8 mouse cellular contexts compared by ENCODE assay signal in the genomic region with DNA sequence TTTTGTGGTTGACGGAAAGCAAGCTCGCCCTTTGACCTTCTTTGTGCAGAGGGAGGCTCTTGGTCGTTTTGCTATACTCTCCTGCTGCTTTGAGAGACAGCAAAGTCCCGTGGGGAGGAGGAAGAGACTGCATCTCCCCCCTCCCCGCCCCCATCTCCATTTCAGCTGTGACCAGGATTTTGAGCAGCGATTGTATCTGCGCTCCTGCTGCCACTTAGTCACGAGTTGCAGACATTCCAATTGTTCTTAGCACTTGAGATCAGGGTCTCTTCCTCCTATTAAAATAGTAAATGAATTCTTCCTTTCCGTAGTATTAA. TPM values are rescaled to one million over a fixed set of nuclear protein-coding genes. Genes with fewer than 3 reads are reported as not detected.
A peak's percentile ranks its signal among the peaks of the same experiment; 100 is the strongest.
DNase-seq lines count a peak whose midpoint lies in the region; ATAC-seq and TF ChIP-seq lines count a peak whose summit lies in the region.

No protein-coding gene starts in this region.

- peak overlapping the region; percentile 39 for H3K27ac ChIP-seq in kidney, adult 2 months (ENCODE audit: insufficient read depth, low read depth, low read length)
- H3K27ac ChIP-seq in forebrain, embryonic 15.5 days (replicated peaks) = peak overlapping the region; percentile 27; the same call in 1 of the 2 replicates
- peak overlapping the region; percentile 91 for H3K27ac ChIP-seq in midbrain, embryonic 10.5 days (replicated peaks)

- H3K4me1 ChIP-seq in kidney, adult 2 months (ENCODE audit: control insufficient read depth, insufficient read depth, low read length) = peaks cover 4% of the 10 kb centered on the region; the same call in 1 of the 2 replicates
- H3K4me1 ChIP-seq in forebrain, embryonic 15.5 days = peaks cover 20% of the 10 kb centered on the region
- H3K4me1 ChIP-seq in midbrain, embryonic 10.5 days = peaks cover 25% of the 10 kb centered on the region

- H3K36me3 ChIP-seq in kidney, adult 2 months (ENCODE audit: control insufficient read depth, insufficient read depth, low read length) = no peaks in the 10 kb centered on the region
- H3K36me3 ChIP-seq in forebrain, embryonic 15.5 days = no peaks in the 10 kb centered on the region
- 0 out of 2 replicates have a peak, but pooled peaks cover 3% of the 10 kb centered on the region for H3K36me3 ChIP-seq in midbrain, embryonic 10.5 days

- no peak for ATAC-seq in forebrain, embryonic 15.5 days (replicated peaks)
- ATAC-seq in CD4-positive, CD25-positive, alpha-beta regulatory T cell, adult 4 months = no peak

- no peak for TF ChIP-seq POLR2A in kidney, adult 2 months (IDR thresholded peaks at IDR 0.05; ENCODE audit: low read depth, low read length)

- 13% methylated on average over 9 of the region's 9 CpGs for WGBS in kidney, adult 2 months
- WGBS in forebrain, embryonic 15.5 days = 6% methylated on average over 9 of the region's 9 CpGs
- WGBS in midbrain, embryonic 10.5 days = 5% methylated on average over 9 of the region's 9 CpGs

- no peaks in the 10 kb centered on the region for H3K27me3 ChIP-seq in kidney, adult 2 months (replicated peaks; ENCODE audit: control insufficient read depth, insufficient read depth, low read length)
- no peaks in the 10 kb centered on the region for H3K27me3 ChIP-seq in forebrain, embryonic 15.5 days
- H3K27me3 ChIP-seq in midbrain, embryonic 10.5 days (ENCODE audit: low read depth, poor library complexity, severe bottlenecking) = peaks cover 6% of the 10 kb centered on the region; the same call in 1 of the 2 replicates

- no peak for TF ChIP-seq CTCF in kidney, adult 2 months (conservative IDR thresholded peaks at IDR 0.05; ENCODE audit: insufficient read depth, insufficient read length, low read depth, low read length)

- no peak for DNase-seq in kidney, adult 2 months
- no peak for DNase-seq in kidney, postnatal 14 days
- DNase-seq in MN1 (ENCODE audit: low spot score) = peak; percentile 10
- peak; percentile 70 for DNase-seq in midbrain, embryonic 10.5 days (ENCODE audit: low spot score)
- DNase-seq in cerebellum, adult 9-10 months = no peak
- no peak for DNase-seq in testis, postnatal 14 days (ENCODE audit: low spot score)

- no peaks in the 10 kb centered on the region for H3K9me3 ChIP-seq in forebrain, embryonic 15.5 days
- no peaks in the 10 kb centered on the region for H3K9me3 ChIP-seq in midbrain, embryonic 10.5 days (replicated peaks)

- peak overlapping the region; percentile 91 for H3K4me3 ChIP-seq in kidney, adult 2 months (ENCODE audit: insufficient read depth, low read depth, low read length)
- peak overlapping the region; percentile 84 for H3K4me3 ChIP-seq in forebrain, embryonic 15.5 days
- peak overlapping the region; percentile 96 for H3K4me3 ChIP-seq in midbrain, embryonic 10.5 days

- H3K4me2 ChIP-seq in forebrain, embryonic 15.5 days (replicated peaks) = peak overlapping the region; percentile 97

- peak overlapping the region; percentile 76 for H3K9ac ChIP-seq in forebrain, embryonic 15.5 days (replicated peaks)

RNA-seq across cellular contexts. Expression of gene Snx30, which starts 1.2 kb away (rescaled TPM):
- polyA plus RNA-seq in kidney, adult 2 months (2012; rRNA removed) = 4.8 and 5.2 TPM in 2 replicates
- 10.7 and 13.0 TPM in 2 replicates for polyA plus RNA-seq in forebrain, embryonic 15.5 days (2015; fragmentation: Nextera tagmentation; extraction: Ambion mirVana)
- polyA plus RNA-seq in midbrain, embryonic 10.5 days (2016; fragmentation: Nextera tagmentation; extraction: Ambion mirVana) = 8.8 and 9.5 TPM in 2 replicates
- polyA plus RNA-seq in CD4-positive, CD25-positive, alpha-beta regulatory T cell, adult 4 months (2017; shearing (Covaris generic)) = 1 to 10 TPM; 2.2 to 2.6 TPM

RNA-seq across cellular contexts. Expression of gene Inip, which starts 5.4 kb away (rescaled TPM):
- 5.7 and 7.5 TPM in 2 replicates for polyA plus RNA-seq in kidney, adult 2 months (2012; rRNA removed)
- 77.2 and 80.6 TPM in 2 replicates for polyA plus RNA-seq in forebrain, embryonic 15.5 days (2015; fragmentation: Nextera tagmentation; extraction: Ambion mirVana)
- 107 and 110 TPM in 2 replicates for polyA plus RNA-seq in midbrain, embryonic 10.5 days (2016; fragmentation: Nextera tagmentation; extraction: Ambion mirVana)
- polyA plus RNA-seq in CD4-positive, CD25-positive, alpha-beta regulatory T cell, adult 4 months (2017; shearing (Covaris generic)) = 10 to 100 TPM; 49.6 to 49.7 TPM

Comparison
In these comparisons a context has a peak if more than half of its experiments do, and no peak if none do; other contexts are left out.
1. DNase-seq: peak in MN1 (single experiment) and midbrain, embryonic 10.5 days (single experiment); none in kidney, adult 2 months (single experiment), kidney, postnatal 14 days (single experiment), cerebellum, adult 9-10 months (single experiment) and testis, postnatal 14 days (single experiment).
2. H3K27ac ChIP-seq: peak in every context shown above with its lines; median percentile 91 in midbrain, embryonic 10.5 days; 39 in kidney, adult 2 months; 27 in forebrain, embryonic 15.5 days.
3. Peak in every context shown above with its lines, with median percentiles within 50 percentile points of each other: H3K4me3 ChIP-seq.